Mouse (Mus musculus) liver, postnatal 0 days (tissue): ENCODE results near the gene Elac2.

Experiments used
- CTCF ChIP-seq: sonication (generic); IDR thresholded peaks from 2 replicates; pipeline ENCODE4 v1.5.1; 2016; ENCODE audit warnings: antibody characterized with exemption, low read depth
- EP300 ChIP-seq: IDR thresholded peaks from 2 replicates; pipeline ENCODE4 v1.6.1; 2016; ENCODE audit warnings: antibody characterized with exemption, low read depth, mild to moderate bottlenecking

DNA sequence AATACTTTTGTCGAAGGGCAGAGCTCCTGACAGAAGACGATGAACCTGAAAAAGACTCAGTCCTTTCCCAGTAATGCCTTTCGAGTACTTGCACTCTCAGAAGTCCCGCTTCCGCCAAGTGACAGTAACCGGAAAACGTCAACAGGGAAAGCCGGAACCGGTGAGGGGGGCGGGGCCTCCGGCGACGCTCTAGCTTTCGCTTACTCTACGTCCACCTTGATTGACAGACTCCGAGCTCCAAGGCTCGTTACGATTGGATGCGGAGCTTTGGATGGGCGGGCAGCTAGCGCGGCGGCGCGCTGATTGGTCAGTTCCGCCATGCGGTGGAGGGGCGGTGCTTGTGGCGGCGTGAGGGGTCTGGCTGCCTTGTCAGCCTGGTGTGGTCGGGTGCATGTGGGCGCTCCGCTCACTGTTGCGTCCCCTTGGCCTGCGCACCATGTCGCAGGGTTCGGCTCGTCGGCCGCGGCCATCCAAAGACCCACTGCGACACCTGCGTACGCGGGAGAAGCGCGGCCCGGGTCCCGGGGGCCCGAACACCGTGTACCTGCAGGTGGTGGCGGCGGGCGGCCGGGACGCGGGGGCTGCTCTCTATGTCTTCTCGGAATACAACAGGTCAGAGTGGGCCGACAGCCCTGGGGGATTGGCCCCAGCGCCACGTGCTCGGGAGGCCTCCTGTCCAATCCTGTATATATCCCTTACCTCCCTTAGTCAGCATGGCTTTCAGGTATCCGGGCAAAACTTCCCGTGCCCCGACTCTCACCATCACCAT is at the start of gene Elac2:
- TF ChIP-seq CTCF (no peak), EP300 (no peak)
